Mouse (Mus musculus) induced T-regulatory cell, adult 2 months (primary cell): ENCODE results near the gene Epsti1.
"Not testable (repeated sequence)": the region's sequence is repeated elsewhere in the genome, so short reads cannot be mapped to it uniquely, and the experiment has no call there.

Source experiments
- DNase-seq: peaks from one replicate; pipeline ENCODE4 v3.0.0-alpha.2; 2012; ENCODE audit warnings: low read depth

Epsti1 gene

GRCm38 (mm10) chr14:77904171-77904762, at the start of gene Epsti1:
Gene Epsti1, plus strand, starts transcription at chr14:77904239.
- peak; percentile 84 for DNase-seq

- DNase-seq: no peak
Measured at GRCm38 (mm10) chr14:77859894-77860293, 44.1 kb upstream of the Epsti1 start.

- peak; percentile 72 for DNase-seq
Measured at GRCm38 (mm10) chr14:77860841-77861560, 43.0 kb upstream of the Epsti1 start.

GRCm38 (mm10) chr14:77864051-77864450, 40.0 kb upstream of the Epsti1 start:
- DNase-seq: peak; percentile 44

GRCm38 (mm10) chr14:77864510-77864909, 39.5 kb upstream of the Epsti1 start:
- peak; percentile 54 for DNase-seq

GRCm38 (mm10) chr14:77867601-77868000, 36.4 kb upstream of the Epsti1 start:
- DNase-seq: peak; percentile 47

DNA sequence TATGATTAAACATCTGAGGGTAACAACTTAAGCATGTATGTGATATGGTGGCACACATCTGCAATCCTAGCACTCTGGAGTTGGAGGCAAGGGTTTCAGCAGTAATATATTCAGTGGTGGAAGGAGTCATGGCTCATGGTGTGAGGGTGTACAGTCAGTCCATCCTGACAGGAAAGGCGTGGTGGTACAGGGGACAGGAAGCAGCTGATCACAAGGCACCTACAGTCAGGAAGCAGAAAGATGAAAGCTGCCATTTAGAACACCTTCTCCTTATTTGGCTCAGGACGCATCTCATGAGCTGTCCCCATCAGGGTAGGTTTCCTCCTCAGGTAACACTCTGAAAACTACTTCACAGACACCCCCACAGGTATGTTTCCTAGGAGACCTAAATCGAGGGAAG, 33.1 kb upstream of the Epsti1 start:
- peak; percentile 79 for DNase-seq

GRCm38 (mm10) chr14:77871380-77871975, 32.6 kb upstream of the Epsti1 start:
- DNase-seq: peak; percentile 83

DNA sequence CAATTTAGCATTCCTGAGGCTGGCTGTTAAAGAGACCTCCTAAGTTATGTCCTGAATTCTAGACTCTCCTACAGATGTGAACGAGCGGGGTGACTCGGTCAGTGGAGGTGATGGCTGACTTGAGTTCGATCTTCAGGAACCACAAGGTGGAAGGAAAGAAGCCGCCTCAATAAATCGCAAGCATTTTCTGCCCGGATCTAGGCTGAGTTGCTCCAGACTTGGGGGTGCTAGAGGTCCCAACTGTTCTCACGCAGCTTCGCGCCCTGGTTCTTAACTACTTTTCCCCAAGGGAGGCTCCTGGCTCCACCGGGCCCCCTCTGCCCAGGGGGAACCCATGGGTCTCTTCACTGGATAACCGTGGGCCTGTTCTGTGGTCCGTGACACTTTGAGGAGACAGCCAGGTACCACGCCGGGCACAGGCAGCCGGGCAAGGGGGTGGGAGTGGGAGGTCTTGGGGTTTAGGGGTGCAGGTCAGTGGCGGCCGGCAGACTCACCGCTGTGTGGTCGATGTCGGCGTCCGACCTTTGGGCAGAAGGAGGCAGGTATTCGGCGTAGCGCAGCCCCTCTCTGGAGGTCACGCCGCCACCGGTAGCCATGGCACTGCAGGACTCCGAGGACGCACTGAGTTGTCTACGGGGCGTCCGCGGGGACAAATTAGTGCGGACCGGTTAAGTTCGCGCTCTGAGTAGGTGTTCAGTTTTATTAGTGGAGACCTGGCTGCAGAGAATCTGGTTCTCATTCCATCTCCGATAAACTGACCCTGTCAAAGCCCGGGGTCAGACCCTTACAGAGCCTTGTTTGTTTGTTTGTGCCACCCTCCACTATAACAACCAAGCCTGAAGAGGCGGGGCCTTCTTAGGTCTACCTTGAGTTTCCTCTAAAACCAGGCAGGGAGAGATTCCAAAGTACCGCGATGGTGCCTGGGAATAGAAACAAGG, 29.5 kb upstream of the Epsti1 start, which contains the start of gene Dnajc15:
Gene Dnajc15 (minus strand): TSS at position 822 of the 938 bp plus-strand sequence.
- DNase-seq: peak; percentile 94

DNA sequence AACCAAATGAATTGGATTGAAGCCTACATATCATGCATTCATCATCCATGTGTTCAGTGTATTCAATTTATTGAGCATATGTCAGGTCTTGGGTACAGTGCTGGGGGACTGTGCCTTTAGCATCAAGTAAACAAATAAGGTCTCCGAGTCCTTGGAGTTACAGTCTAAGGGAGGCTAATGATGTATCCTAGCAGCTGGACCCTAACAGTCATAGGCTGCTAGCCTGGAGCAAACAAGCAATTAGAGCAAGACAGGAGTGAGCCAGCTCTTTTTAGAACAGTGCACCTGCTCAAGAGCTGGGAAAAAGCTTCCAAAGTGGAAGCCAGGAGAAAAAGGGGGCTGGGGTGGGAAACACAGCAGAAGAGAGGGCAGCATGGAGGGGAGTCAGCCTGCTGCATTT, 27.8 kb upstream of the Epsti1 start:
- DNase-seq: no peak

- DNase-seq: not testable (repeated sequence)
Measured at GRCm38 (mm10) chr14:77877876-77878275, 26.2 kb upstream of the Epsti1 start.

- no peak for DNase-seq
Measured at GRCm38 (mm10) chr14:77881998-77882397, 22.0 kb upstream of the Epsti1 start.

GRCm38 (mm10) chr14:77882669-77883068, 21.4 kb upstream of the Epsti1 start:
- DNase-seq: no peak

DNA sequence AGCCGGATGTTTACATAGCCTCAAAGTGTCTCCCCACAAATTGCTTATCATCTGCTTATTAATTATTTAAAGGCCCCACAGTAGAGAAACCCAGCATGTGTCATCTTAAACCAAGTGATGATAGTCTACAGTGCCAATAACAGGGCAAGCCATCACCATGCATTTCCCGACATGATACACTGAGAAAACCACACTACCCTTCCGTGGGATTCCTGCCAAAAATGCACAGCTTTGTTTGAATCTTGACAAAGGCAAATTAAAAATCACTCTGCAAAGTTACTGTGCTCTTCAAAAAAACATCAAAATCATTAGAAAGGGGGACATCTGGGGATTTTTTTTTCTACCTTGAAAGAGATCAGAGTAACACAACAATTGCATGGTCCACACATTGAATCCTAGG, 17.7 kb upstream of the Epsti1 start:
- no peak for DNase-seq

- no peak for DNase-seq
Measured at GRCm38 (mm10) chr14:77886941-77887340, 17.1 kb upstream of the Epsti1 start.

DNA sequence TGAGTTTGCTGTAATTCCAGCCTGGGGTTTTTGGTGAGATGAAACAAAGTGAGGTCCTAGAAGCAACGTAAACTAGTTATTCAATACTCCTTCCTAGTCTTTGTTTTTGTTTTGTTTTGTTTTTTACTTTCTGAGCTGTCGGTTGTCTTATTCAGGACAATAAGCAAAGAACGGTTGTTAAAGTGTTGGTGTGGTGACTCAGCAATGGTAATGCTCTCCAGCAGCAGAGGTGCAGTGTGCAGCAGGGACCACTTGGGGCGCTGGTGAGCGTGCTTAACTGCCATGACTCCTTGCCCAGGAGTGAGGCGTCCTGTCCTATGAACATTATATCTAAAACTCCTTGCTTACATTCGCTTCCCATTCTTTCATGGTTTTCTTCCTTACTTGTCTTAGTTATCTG, 14.1 kb upstream of the Epsti1 start:
- peak; percentile 28 for DNase-seq

DNA sequence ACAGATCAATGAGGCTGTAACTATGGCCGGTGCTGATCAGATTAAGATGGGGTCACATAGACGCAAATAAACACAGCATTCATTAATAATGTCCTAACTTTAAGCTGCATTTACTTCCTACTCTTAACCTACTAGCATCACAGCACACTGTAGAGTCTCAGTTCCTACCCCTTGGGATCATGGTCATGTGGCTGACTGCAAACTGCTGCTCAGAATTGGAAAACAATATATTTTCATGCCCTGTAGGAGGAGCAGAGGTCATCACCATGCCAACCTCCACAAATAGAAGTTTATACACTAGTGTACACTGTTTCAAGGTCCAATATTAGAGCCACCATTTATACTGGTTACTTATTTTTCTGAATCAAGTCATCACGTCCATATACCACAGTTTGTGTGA, 8.1 kb upstream of the Epsti1 start:
- no peak for DNase-seq

GRCm38 (mm10) chr14:77902541-77902940, 1.5 kb upstream of the Epsti1 start:
- no peak for DNase-seq

DNA sequence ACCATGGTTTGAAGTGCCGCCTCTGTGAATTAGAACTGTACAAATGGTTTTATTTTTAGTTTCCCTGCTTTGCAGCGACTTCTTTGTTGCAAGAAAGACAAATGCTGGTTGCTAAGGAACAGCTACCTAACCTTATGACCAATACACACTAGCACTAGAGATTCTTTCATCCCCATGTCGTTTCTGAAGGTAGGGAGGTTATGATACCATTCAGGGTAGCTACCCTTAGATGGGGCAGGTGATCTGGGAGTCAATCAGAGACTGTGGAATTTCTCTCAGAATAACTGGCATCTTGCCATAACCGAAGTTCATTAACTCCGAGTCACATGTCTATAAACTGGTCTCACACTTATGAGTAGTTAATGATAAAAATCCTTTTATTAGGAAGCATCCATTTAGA, 1.4 kb downstream of the Epsti1 start:
- DNase-seq: peak; percentile 47

GRCm38 (mm10) chr14:77906586-77906985, 2.5 kb downstream of the Epsti1 start:
- peak; percentile 39 for DNase-seq

DNA sequence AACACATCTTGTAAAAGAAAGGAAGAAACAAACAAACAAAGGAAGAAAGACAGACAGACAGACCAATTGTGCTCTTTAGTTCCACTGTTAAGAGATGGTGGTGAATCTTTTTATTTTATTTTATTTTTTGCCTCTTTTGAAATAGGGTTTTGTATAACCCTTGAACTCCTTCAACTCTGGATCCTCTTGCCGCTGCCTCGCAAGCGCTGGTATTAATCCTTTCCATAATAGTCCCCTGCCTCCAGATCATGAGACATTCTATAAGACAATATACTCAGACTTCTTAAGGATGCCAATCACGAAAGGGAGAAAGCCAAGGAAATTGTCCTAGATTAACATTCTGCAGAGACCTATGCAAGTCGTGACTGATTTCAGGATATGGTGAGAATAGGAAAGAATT, 11.7 kb downstream of the Epsti1 start:
- DNase-seq: no peak

DNA sequence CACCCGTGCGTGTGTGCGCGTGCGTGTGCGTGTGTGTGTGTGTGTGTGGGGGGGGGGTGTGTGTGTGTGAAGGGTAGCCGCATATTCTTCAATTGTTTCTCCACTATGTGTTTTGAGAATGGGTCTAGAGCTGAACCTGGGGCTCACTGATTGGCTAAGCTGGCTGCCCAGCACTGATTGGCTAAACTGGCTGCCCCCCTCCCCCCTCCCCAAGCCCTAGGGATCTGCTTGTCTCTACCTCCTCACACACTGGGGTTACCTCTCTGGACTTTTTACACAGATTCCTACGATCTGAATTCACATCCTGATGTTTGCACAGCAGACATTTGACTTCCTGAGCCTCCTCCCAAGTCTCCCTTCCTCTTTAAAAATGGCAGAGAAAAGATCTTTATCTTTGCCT, 17.6 kb downstream of the Epsti1 start:
- DNase-seq: no peak
